7 mouse cellular contexts compared by ENCODE assay signal in genomic region chr4:72200559-72201409, GRCm38 (mm10). TPM values are rescaled to one million over a fixed set of nuclear protein-coding genes. Genes with fewer than 3 reads are reported as not detected.
DNase-seq lines count a peak whose midpoint lies in the region; ATAC-seq lines count a peak whose summit lies in the region.

Gene Tle1, minus strand, starts transcription at chr4:72200919.

- H3K27me3 ChIP-seq in intestine, embryonic 15.5 days (replicated peaks), result no peaks in the 10 kb centered on the region
- peaks cover 41% of the 10 kb centered on the region for H3K27me3 ChIP-seq in midbrain, embryonic 10.5 days (ENCODE audit: low read depth, poor library complexity, severe bottlenecking)

- H3K4me3 ChIP-seq in intestine, embryonic 15.5 days (replicated peaks), result peak within 1 kb of the TSS; percentile 82
- peak within 1 kb of the TSS; percentile 81 for H3K4me3 ChIP-seq in midbrain, embryonic 10.5 days

- H3K9me3 ChIP-seq in intestine, embryonic 15.5 days, result no peaks in the 10 kb centered on the region
- no peaks in the 10 kb centered on the region for H3K9me3 ChIP-seq in midbrain, embryonic 10.5 days (replicated peaks)

- under 1% methylated on average over 107 of the region's 107 CpGs for WGBS in intestine, embryonic 15.5 days
- under 1% methylated on average over 106 of the region's 107 CpGs for WGBS in midbrain, embryonic 10.5 days

- peak; percentile 100 for DNase-seq in adrenal gland, adult 2 months
- peak; percentile 99 for DNase-seq in embryo, embryonic 11.5 days (ENCODE audit: low read depth, low spot score)
- peak; percentile 98 to 99 for DNase-seq in gastrocnemius, postnatal 36 days
- DNase-seq in left cerebral cortex, postnatal 25 days (ENCODE audit: low spot score in 2 of 2), result peak; percentile 100
- peak; percentile 99 for DNase-seq in midbrain, embryonic 10.5 days (ENCODE audit: low spot score)
- DNase-seq in right cerebral cortex, postnatal 4 days, result peak; percentile 97

- no peaks in the 10 kb centered on the region for H3K36me3 ChIP-seq in intestine, embryonic 15.5 days
- H3K36me3 ChIP-seq in midbrain, embryonic 10.5 days, result no peaks in the 10 kb centered on the region; the same call in 1 of the 2 replicates

- H3K4me1 ChIP-seq in intestine, embryonic 15.5 days (replicated peaks), result peaks cover 8% of the 10 kb centered on the region
- peaks cover 69% of the 10 kb centered on the region for H3K4me1 ChIP-seq in midbrain, embryonic 10.5 days

- intact Hi-C loops in gastrocnemius, postnatal 36 days (cut with DNase I), result no loop called here
- intact Hi-C loops in left cerebral cortex, postnatal 25 days (cut with DNase I), result loop anchor here (2.0 to 5.0 kb wide), 4 partner anchors 184 to 842 kb away; no protein-coding TSS in a partner anchor

- peak; percentile 97 for ATAC-seq in intestine, embryonic 15.5 days

- peak within 1 kb of the TSS; percentile 96 for H3K27ac ChIP-seq in intestine, embryonic 15.5 days
- H3K27ac ChIP-seq in midbrain, embryonic 10.5 days (replicated peaks), result peak within 1 kb of the TSS; percentile 94

- peak within 1 kb of the TSS; percentile 83 for H3K4me2 ChIP-seq in intestine, embryonic 15.5 days (replicated peaks)

- H3K9ac ChIP-seq in intestine, embryonic 15.5 days, result peak within 1 kb of the TSS; percentile 81

RNA-seq across cellular contexts. Expression of gene Tle1, which starts in this region (rescaled TPM):
- 10 to 100 TPM; 35.1 to 37.2 TPM for total RNA-seq in adrenal gland, adult 2 months (2021)
- polyA plus RNA-seq in adrenal gland, adult 2 months (2012; rRNA removed), result 38.2 and 50.3 TPM in 2 replicates
- 10 to 100 TPM; 15.0 to 17.9 TPM for total RNA-seq in gastrocnemius, postnatal 36 days (2021)
- polyA plus RNA-seq in intestine, embryonic 15.5 days (2015; fragmentation: Nextera tagmentation; extraction: Ambion mirVana), result 18.0 and 19.9 TPM in 2 replicates
- 10 to 100 TPM; 38.6 to 53.1 TPM for total RNA-seq in left cerebral cortex, postnatal 25 days (2021)
- 27.2 and 30.6 TPM in 2 replicates for polyA plus RNA-seq in midbrain, embryonic 10.5 days (2016; fragmentation: Nextera tagmentation; extraction: Ambion mirVana)

Comparison
In these comparisons a context has a peak if more than half of its experiments do, and no peak if none do; other contexts are left out.
1. Peak in every context shown above with its lines: DNase-seq, ATAC-seq, H3K4me3 ChIP-seq and H3K27ac ChIP-seq.